Mouse (Mus musculus) ES-Bruce4 (cell line): ENCODE results near the gene Wnk4.

Experiments used
- CTCF ChIP-seq: IDR thresholded peaks from one replicate; pipeline ENCODE4 v1.8.1; 2011; ENCODE audit warnings: low read depth, low read length
- EP300 ChIP-seq: IDR thresholded peaks from 2 replicates; pipeline ENCODE4 v1.6.1; 2011; ENCODE audit warnings: low read depth, low read length; ENCODE audit not compliant: insufficient read depth
- POLR2A ChIP-seq: IDR thresholded peaks from one replicate; pipeline ENCODE4 v1.8.1; 2011; ENCODE audit warnings: low read length; ENCODE audit not compliant: insufficient read depth

DNA sequence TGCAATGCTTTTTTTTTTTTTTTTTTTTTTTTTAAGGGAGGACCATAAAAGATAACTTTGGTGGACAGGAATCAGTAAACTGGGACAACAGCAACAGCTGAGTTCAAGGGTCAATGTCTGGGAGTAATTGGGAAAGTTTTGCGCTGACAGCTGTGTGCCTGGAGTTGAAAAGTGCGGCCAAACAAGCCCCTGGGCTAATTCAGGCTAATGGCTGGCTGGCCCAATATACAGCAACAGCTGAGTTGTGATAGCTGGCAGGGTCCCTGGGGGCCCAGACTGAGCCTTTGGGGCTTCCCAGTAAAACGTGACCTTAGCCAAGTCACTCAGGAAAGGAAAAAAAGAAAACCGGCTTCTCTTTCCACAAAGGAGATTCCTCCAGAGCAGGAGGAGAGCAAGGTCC is 15.3 kb upstream of the Wnk4 start:
- no peak for TF ChIP-seq CTCF
- no peak for TF ChIP-seq POLR2A
- TF ChIP-seq EP300, result no peak
